Mouse (Mus musculus): ENCODE measurements at regions not wholly inside any gene's neighbourhood (a gene's known extent, or its start where the extent isn't known, plus 50 kb on each side); places are given as distances from the start of the nearest gene placed in this dataset.

- intact Hi-C loops (cut with DNase I), result no loop called here
- no peak for DNase-seq (ENCODE audit: low spot score in 2 of 2)
Measured at GRCm38 (mm10) chr8:66568861-66569260, 57.3 kb downstream of the Tktl2 start.

GRCm38 (mm10) chr8:66586182-66586581 lies 74.6 kb downstream of the Tktl2 start:
- intact Hi-C loops (cut with DNase I), result no loop called here
- no peak for DNase-seq (ENCODE audit: low spot score in 2 of 2)

DNA sequence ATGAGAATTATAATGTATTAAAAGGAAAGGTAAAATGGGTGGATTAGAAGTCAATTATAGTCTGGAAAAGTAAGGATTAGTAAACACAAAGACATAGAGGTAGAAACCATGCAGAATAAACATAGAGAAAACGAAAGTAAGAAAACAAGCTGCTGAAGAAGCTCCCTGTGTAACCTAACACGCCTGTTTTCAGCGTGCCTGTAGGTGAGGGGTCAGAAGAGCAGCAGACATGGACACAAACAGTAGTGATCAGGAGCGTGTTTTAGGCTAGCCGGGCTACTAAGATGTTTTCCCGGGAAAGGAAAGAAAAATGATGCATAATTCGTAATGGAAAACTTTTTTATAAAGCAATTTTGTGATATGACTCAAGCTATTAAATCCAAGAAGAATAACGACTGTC lies 75.3 kb downstream of the Tktl2 start:
- intact Hi-C loops (cut with DNase I), result no loop called here
- DNase-seq (ENCODE audit: low spot score in 2 of 2), result no peak

DNA sequence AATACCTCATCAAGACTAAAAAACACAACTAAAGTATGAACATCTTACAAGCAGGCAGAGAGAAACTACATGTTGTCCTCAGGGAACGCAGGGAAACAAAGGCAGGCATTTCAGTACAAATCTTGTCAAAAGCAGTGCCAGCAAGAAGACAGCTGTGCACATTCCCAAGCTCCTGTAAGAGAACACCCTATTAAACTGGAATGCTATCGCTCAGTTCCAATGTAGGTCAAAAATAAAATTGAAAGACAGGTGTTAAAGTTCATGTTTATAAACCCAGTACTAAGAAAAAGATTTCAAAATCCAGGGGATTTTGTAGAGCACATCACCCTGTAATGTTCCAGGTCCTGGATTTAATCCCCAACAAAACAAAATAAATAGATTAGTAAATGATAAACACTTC lies 75.7 kb downstream of the Tktl2 start:
- DNase-seq (ENCODE audit: low spot score in 2 of 2), result no peak
- intact Hi-C loops (cut with DNase I), result no loop called here

GRCm38 (mm10) chr8:66589437-66589836 lies 77.9 kb downstream of the Tktl2 start:
- no peak for DNase-seq (ENCODE audit: low spot score in 2 of 2)
- intact Hi-C loops (cut with DNase I), result no loop called here

GRCm38 (mm10) chr8:66607194-66607593 lies 80.7 kb downstream of the Npy5r start:
- intact Hi-C loops (cut with DNase I), result no loop called here
- DNase-seq (ENCODE audit: low spot score in 2 of 2), result no peak

DNA sequence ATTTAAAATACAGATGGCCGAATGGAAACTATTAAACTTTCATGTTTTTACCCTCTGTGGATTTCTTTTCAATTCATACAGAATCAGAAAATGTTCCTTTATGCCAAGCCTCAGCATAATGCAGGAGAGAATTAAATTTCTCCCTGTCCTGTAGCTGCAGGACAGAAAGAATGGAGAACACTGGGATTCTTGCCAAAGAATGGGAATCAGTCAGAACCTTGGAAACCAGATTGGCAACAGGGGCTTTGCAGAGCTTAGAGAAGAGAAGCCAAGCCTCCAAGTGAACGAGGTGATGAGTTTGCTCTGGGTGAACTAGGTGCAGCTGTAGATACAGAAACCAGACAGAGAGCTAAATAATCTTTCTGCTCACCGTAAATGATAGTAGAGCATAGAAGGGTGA lies 64.6 kb downstream of the Npy5r start:
- intact Hi-C loops (cut with DNase I), result no loop called here
- no peak for DNase-seq (ENCODE audit: low spot score in 2 of 2)

- peak in 1 of 2 experiments; percentile 5 for DNase-seq (ENCODE audit: low spot score in 2 of 2)
- intact Hi-C loops (cut with DNase I), result no loop called here
Measured at GRCm38 (mm10) chr8:66623822-66624221, 64.1 kb downstream of the Npy5r start.

Measured in left cerebral cortex, postnatal 14 days (tissue).